Mouse (Mus musculus) inflammation-experienced regulatory T-cells, adult 6 months (primary cell): ENCODE data around the gene Plb1. TPM values are rescaled to one million over a fixed set of nuclear protein-coding genes. Genes with fewer than 3 reads are reported as not detected.

Experiments
- ATAC-seq: one replicate; pipeline ENCODE4 v1.8.0; 2017
- polyA plus RNA-seq, 3 experiments: library from polyadenylated mRNA; unstranded; fragments of 100-300 nt; shearing (Covaris generic); gene quantifications; one replicate each; pipeline ENCODE4 v1.2.1; 2017

Plb1 gene
- polyA plus RNA-seq, 3 experiments from 2014 or later = not detected

DNA sequence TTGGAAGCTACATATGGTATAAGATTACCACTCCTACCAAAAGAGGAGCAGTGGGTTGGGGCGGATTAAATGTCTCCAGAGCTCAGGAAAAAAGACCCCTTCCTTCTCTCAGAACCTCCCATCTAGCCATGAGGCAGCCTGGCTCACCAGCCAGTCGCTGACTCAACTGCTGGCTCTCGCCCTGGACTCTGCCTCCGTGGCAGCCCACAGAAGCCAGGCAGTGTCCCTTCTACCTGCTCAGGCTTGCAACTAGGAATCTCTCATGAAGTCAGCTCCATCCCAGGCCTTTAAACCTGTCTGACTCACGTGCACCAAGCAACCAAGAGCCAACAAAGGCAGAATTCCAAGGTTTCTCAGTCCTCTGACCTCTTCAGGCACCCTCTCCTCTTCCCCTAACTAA, 103.6 kb downstream of the Plb1 start:
- no peak for ATAC-seq

GRCm38 (mm10) chr5:32337336-32337735, 104.8 kb downstream of the Plb1 start:
- ATAC-seq = no peak

DNA sequence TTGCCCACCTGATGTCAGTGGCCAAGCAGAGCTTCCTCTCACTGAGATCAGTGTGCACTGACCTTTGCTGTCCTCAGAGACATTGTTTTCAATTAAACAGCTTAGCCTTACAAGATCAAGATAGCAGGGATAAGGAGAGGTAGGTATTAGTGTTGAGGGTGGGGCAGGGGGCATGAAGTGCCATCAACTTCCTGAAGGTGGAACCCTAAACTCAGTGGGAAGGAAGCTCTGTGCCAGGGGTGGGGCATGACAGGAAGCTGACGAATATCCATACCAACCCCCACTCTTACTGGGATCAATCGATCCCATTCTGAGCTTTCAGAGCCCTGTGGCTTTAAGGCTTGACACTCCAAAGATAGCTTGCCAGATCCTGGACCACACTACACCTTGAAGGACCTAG, 105.8 kb downstream of the Plb1 start:
- no peak for ATAC-seq

GRCm38 (mm10) chr5:32338766-32339165, 106.3 kb downstream of the Plb1 start:
- ATAC-seq = no peak

- no peak for ATAC-seq
Observed at GRCm38 (mm10) chr5:32340246-32340645, 107.7 kb downstream of the Plb1 start.

- no peak for ATAC-seq
Observed at GRCm38 (mm10) chr5:32342711-32343285, 110.3 kb downstream of the Plb1 start.

DNA sequence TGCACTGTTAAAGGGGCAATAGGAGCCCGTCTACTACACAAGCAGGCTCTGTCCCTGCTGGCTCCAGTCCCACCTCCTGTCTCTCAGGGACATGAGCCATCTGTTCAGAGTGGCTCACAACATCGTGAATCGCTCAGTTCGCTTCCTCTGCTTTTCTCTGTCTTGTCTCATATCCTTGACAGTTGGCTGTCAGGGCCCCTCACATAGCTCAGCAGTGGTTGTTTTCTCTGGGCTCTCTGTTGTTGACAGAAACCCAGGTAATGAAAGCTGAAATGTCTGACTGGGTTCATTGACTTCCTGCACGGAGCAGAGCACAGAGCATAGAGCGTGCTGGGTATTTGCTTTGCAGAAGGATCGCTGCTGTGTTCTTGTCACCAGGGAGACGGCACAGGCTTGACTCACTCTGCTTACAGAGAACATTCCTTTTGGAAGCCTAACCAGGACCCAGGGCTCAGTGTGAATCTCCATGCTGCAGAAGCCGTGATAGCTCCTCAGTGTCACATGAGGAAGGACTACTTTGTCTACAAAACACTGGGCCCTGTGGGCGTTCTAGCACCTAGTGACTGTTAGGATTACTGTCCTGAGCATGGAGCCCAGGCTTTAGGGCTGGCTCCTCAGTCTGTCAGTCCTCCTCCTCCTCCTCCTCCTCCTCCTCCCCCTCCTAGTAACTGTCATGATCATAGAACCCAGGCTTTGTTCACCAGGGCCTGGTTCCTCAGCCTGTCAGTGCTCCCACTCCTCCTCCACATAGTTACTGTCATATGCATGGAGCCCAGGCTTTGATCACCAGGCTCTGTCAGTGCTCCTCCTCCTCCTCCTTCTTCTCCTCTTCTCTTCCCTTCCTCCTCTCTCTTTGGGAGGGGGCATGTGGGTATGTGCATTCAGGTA, 113.8 kb downstream of the Plb1 start:
- ATAC-seq = no peak

DNA sequence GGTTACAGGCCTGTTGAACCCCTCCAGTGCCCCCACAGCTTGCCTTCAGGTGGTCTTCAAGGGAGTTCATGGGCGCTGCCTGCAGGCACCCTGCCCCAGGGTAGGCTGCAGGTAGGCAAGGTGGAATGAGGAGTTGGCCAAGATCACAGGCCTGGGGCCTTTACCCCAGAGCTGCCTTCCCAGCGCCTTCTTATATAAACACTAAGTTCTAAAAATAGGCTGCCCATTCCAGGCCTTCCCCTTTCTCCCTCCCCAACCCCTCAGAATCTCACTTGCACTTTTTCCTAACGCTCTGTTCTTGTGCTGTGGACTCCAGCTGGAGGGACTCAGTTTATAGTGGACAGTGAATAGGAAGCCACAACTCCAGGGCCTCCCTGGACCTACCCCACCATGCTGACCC, 117.2 kb downstream of the Plb1 start:
- ATAC-seq = no peak

- ATAC-seq = no peak
Observed at GRCm38 (mm10) chr5:32350551-32351256, 118.2 kb downstream of the Plb1 start.

GRCm38 (mm10) chr5:32351721-32352465, 119.4 kb downstream of the Plb1 start:
- no peak for ATAC-seq

DNA sequence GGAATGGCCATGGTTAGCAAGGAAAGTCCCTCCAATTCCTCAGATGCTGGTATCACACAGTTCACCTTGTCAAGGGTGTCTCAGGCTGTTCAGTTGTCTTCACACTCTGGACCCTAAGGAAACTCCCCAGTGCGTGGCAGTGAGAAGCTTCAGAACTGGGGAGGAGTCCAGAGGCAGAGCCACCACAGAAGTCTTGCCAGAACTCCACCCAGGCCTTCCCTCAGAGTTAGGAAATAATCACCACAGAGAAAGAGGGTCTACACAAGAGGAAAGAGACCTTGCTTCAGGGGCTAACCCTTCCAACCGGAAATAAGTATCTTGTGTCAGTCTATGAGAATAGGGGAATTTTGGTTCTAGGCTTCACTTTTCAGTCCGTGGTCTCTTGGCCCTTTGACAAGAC, 120.3 kb downstream of the Plb1 start:
- ATAC-seq = no peak

- ATAC-seq = no peak
Observed at GRCm38 (mm10) chr5:32353280-32353679, 120.8 kb downstream of the Plb1 start.

DNA sequence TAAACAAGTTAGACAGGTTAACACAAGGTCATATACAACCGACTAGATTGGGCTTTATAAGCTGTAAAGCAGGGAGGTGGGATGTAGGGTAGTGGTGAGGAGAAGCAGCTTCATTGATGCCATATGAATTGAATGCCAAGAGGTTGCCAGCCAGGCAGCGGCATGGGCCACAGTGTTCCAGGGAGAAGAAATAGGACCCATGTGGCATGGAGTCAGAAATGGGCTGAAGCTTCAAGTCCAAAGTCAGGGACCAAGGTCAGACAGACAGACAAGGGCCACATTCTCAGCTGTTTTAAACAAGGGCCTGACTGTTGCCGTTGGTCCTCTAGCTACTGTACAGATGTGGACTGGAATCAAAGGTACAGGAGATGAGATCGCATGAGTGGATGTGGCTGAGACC, 128.0 kb downstream of the Plb1 start:
- ATAC-seq = no peak

DNA sequence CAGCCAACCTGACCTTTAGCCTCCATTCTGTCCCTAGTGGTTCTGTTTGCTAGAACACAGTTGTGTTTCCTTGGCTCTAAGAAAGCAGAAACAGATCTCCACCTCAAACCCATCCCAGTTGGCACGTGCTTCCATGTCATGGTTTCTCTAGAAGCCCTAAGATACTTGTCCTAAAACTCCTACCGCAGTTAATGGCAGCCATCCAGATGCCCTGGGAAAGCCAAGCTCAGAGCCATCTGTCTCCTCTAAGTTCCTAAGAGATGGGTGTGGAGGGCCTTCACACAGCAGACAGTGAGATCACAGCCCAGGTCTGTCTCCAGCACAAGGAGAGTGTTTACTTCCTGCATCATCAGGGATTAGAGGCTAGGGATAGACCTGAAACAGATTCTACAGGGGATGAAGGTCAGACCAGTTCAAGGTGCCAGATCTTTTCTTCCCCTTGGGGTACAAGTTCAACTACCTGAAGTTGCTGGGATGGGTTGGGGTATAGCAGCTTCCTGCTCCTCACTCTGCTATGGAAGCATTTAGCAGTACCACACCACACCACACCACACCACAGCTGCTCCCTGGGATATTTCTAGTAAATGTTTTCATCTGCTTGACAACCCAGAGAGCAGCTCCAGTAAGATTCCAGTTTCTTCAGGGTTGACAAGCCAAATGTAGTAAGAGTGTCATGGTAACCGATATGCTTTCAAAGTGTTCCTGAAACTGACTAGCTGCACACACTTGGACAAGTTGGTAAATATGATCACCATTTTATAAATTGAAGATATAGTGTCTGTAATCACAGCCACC, 129.1 kb downstream of the Plb1 start:
- no peak for ATAC-seq

GRCm38 (mm10) chr5:32369391-32369790, 136.9 kb downstream of the Plb1 start:
- no peak for ATAC-seq

DNA sequence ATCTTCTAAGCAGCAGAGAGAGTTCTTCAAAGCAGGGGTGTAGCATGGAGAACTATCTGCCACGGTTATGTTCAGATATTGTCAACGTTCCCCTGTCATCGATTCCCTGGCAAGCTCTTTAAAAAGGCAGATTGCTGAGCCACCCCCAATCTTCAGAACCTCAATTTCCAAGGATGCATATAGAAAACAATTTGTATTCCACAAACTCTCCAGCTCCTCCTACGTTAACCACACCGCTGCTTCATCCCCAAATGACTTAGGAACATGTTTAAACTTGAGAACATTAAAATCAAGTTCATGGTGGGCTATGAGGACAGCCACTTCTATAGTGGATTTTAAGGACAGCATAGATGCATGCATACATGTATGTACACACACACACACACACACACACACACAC, 138.7 kb downstream of the Plb1 start:
- ATAC-seq = no peak

- no peak for ATAC-seq
Observed at GRCm38 (mm10) chr5:32378546-32378945, 146.0 kb downstream of the Plb1 start.

DNA sequence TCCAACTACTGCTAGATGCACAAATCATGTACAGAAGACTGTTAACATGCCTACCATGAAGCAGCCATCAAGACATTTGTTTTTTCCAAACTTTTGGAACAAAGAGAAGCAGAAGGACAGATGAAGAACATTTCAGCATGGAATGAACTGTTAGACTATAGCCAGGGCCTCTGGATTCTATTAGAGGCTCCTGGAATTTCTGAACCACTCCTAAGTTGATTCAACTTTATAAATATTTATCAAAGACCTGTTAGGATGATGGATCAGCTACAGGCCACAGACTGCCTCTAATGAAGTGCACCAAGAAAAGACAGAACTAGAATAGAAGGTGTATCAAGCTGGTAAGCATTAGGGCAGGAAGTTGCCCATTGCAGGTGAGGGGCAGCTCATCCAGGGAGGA, 156.1 kb downstream of the Plb1 start:
- no peak for ATAC-seq

DNA sequence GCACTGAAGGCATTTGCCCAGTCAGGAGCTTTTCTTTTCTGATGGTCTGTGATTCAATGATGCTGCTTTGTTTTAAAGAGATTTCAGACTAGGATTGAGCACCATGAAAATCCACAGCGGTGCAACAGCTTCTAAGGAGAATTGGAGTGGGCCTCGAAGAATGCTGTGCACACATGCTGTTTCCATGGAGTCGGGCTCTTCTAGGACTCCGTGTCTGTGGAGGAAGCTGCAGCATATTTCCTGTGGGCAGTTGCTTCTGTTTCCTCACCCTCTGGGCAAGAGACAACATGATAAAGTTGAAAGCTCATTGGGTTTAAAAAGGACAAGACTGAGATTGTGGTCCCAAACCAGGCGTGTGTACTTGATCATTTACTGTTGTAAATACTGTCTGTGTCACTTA, 157.8 kb downstream of the Plb1 start:
- no peak for ATAC-seq

DNA sequence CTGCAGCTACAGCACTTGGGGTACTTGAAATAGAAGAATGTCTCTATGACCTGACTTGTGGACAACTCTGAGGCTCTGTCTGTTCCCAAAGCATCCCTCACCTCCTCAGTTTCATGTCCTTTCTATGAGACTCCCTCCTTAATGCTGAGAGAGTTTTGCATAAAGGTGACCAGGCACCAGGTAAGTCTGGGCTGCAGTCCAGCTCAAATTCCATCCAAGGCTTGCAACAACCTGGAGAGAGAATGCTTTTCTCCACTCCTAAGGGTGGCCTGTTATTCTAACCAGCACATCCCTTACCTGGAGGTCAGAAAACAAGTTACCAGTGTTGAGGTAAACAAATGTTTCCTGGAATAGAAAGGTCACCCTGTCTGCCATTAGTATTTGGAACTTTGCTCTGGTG, 159.8 kb downstream of the Plb1 start:
- ATAC-seq = no peak

DNA sequence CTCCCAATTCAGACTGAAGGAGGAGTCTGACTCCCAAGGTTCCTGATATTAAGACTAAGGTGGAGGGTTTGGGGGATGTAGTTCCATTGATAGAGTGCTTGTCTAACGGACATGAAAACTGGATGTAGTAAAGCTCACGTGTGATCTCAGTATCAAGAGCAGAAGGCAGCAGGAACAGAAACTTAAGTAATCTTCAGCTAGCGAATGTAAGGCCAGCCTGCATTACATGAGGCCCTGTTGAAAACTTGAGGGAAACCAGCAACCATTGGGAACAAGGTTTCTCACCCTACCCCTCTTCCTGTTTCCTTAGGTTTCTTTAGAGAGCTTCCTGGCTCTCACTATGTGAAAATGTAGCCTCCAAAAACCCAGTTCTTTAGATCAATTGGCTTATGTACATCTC, 162.1 kb downstream of the Plb1 start:
- no peak for ATAC-seq
